ENCODE assay signal across 20 mouse cellular contexts in the genomic region with DNA sequence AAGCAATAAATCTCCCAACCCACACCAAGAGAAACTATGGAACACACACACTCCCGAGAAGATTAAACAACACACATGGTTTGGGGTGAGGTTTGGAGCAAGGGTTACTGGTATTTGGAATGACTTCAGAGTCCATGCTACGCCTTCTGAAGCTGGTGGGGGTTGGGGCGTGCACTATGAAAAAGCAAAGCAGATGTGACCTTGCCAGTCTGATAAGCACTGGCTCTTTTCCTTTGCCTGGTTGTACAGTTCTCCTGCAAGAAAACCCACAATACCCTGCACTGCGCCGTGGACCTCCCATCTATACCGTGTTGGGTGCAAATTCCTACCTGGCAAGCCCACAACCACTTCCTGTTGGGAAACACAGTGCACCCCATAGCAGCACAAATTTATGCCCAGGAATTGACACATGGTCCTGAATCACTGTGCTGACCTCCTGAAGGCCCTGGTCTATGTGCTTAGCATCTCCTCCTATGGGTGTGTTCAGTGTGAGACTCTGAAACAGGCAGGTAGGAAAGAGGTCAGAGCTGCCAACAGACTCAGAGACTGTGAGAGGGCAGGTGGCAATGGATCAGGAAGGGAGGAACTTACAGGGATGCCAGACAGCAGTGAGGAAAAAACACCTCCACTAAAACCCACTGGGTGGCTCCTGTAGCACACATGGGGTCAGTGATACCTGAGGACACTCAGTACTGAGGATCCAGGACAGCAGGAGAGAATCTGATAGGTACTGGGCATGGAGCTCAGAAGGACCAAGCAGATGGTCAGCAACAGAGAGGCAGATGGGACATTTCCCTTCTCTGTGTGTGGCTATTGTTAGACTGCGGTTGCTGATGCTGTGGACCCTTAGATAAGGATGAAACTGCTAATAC. TPM values are rescaled to one million over a fixed set of nuclear protein-coding genes. Genes with fewer than 3 reads are reported as not detected.
DNase-seq lines count a peak whose midpoint lies in the region; ATAC-seq and TF ChIP-seq lines count a peak whose summit lies in the region.
"Had no signal": no experiment of that assay in that cellular context is flagged by ENCODE, and none has a peak within 500 bp of the region (broad histone marks: within the 10 kb centered on the region; RNA-seq: fewer than 3 reads in every experiment).

No protein-coding gene starts in this region.

- TF ChIP-seq CTCF in hindbrain, postnatal 0 days (IDR thresholded peaks at IDR 0.05; ENCODE audit: low read depth) = no peak

- no peak overlapping the region for H3K27ac ChIP-seq in heart, embryonic 15.5 days
- H3K27ac ChIP-seq in liver, embryonic 16.5 days (ENCODE audit: low read length) = no peak overlapping the region
- no peak overlapping the region for H3K27ac ChIP-seq in hindbrain, postnatal 0 days
- H3K27ac ChIP-seq: forebrain, embryonic 15.5 days; limb, embryonic 13.5 days; stomach, embryonic 15.5 days had no signal

- H3K4me1 ChIP-seq in heart, embryonic 15.5 days (replicated peaks) = no peaks in the 10 kb centered on the region
- H3K4me1 ChIP-seq in liver, embryonic 16.5 days (ENCODE audit: control insufficient read depth, low read depth, low read length) = no peaks in the 10 kb centered on the region
- no peaks in the 10 kb centered on the region for H3K4me1 ChIP-seq in hindbrain, postnatal 0 days (ENCODE audit: insufficient read depth, low read length)
- H3K4me1 ChIP-seq: forebrain, embryonic 15.5 days; heart, embryonic 12.5 days; stomach, embryonic 15.5 days had no signal

- no peaks in the 10 kb centered on the region for H3K36me3 ChIP-seq in heart, embryonic 15.5 days
- no peaks in the 10 kb centered on the region for H3K36me3 ChIP-seq in liver, embryonic 16.5 days (ENCODE audit: control insufficient read depth, insufficient read depth)
- H3K36me3 ChIP-seq in hindbrain, postnatal 0 days (ENCODE audit: insufficient read depth, low read length) = no peaks in the 10 kb centered on the region
- H3K36me3 ChIP-seq: forebrain, embryonic 15.5 days; heart, embryonic 12.5 days; limb, embryonic 13.5 days; stomach, embryonic 15.5 days had no signal

- no peak overlapping the region for H3K4me3 ChIP-seq in heart, embryonic 15.5 days
- H3K4me3 ChIP-seq in liver, embryonic 16.5 days (ENCODE audit: low read depth, low read length) = no peak overlapping the region
- no peak overlapping the region for H3K4me3 ChIP-seq in hindbrain, postnatal 0 days (ENCODE audit: low read length)
- H3K4me3 ChIP-seq: forebrain, embryonic 15.5 days; heart, embryonic 12.5 days; limb, embryonic 13.5 days; stomach, embryonic 15.5 days had no signal

- H3K4me2 ChIP-seq in heart, embryonic 15.5 days = no peak overlapping the region
- H3K4me2 ChIP-seq in liver, embryonic 16.5 days (ENCODE audit: low read depth, low read length) = no peak overlapping the region
- H3K4me2 ChIP-seq in hindbrain, postnatal 0 days (ENCODE audit: low read depth, low read length) = no peak overlapping the region
- H3K4me2 ChIP-seq: forebrain, embryonic 15.5 days; heart, embryonic 12.5 days; limb, embryonic 13.5 days; midbrain, embryonic 11.5 days; stomach, embryonic 15.5 days had no signal

- H3K9ac ChIP-seq in heart, embryonic 15.5 days = no peak overlapping the region
- H3K9ac ChIP-seq in liver, embryonic 16.5 days (ENCODE audit: low read depth, low read length) = no peak overlapping the region
- H3K9ac ChIP-seq in hindbrain, postnatal 0 days (replicated peaks; ENCODE audit: low read length) = no peak overlapping the region
- H3K9ac ChIP-seq: forebrain, embryonic 15.5 days; heart, embryonic 12.5 days; limb, embryonic 13.5 days; stomach, embryonic 15.5 days had no signal

- 0 out of 2 replicates have a peak, but pooled peaks have one; percentile 35 for ATAC-seq in heart, embryonic 15.5 days (replicated peaks; ENCODE audit: insufficient number of reproducible peaks, insufficient read depth, low FRiP score, low read depth)
- ATAC-seq in liver, embryonic 16.5 days (ENCODE audit: low read depth) = peak; percentile 39
- ATAC-seq in hindbrain, postnatal 0 days = no peak
- ATAC-seq: forebrain, embryonic 15.5 days; inflammation-experienced regulatory T-cells, adult 6 months had no signal

- no peaks in the 10 kb centered on the region for H3K9me3 ChIP-seq in heart, embryonic 15.5 days (replicated peaks)
- H3K9me3 ChIP-seq in liver, embryonic 16.5 days (replicated peaks; ENCODE audit: control insufficient read depth, low read length) = no peaks in the 10 kb centered on the region
- no peaks in the 10 kb centered on the region for H3K9me3 ChIP-seq in hindbrain, postnatal 0 days (ENCODE audit: low read length)
- H3K9me3 ChIP-seq: forebrain, embryonic 15.5 days; heart, embryonic 12.5 days; limb, embryonic 13.5 days; stomach, embryonic 15.5 days had no signal

- H3K27me3 ChIP-seq in heart, embryonic 15.5 days = no peaks in the 10 kb centered on the region
- no peaks in the 10 kb centered on the region for H3K27me3 ChIP-seq in liver, embryonic 16.5 days (ENCODE audit: control insufficient read depth, insufficient read depth, low read depth, low read length)
- no peaks in the 10 kb centered on the region for H3K27me3 ChIP-seq in hindbrain, postnatal 0 days (ENCODE audit: insufficient read depth, low read length)
- H3K27me3 ChIP-seq: forebrain, embryonic 15.5 days; heart, embryonic 12.5 days; limb, embryonic 13.5 days; stomach, embryonic 15.5 days had no signal

- WGBS in heart, embryonic 15.5 days = 72% methylated on average over 7 of the region's 7 CpGs
- WGBS in liver, embryonic 16.5 days (ENCODE audit: insufficient replicate concordance) = 37% methylated on average over 7 of the region's 7 CpGs
- WGBS in hindbrain, postnatal 0 days = 88% methylated on average over 7 of the region's 7 CpGs

- DNase-seq in heart, adult 9 months (ENCODE audit: low spot score in 2 of 2) = no peak
- DNase-seq in adrenal gland, postnatal 25 days = peak; percentile 26
- DNase-seq in cerebellum, postnatal 10 days = peak; percentile 41 to 44
- DNase-seq in T-cell, adult 2 months (ENCODE audit: low spot score) = no peak
- DNase-seq in hindbrain, postnatal 0 days (ENCODE audit: low spot score) = no peak
- DNase-seq in embryo, embryonic 11 days = no peak
- DNase-seq: B cell, adult 2 months; gastrocnemius, postnatal 10 days; kidney, postnatal 10 days; lung, postnatal 10 days had no signal

RNA-seq across cellular contexts. Expression of a gene that starts 22.6 kb away (rescaled TPM):
- polyA plus RNA-seq in heart, embryonic 15.5 days (2015; fragmentation: Nextera tagmentation; extraction: Ambion mirVana) = 0.06 and 0.11 TPM in 2 replicates
- 0.39 and 0.48 TPM in 2 replicates for total RNA-seq in adrenal gland, postnatal 25 days (2021)
- polyA plus RNA-seq in liver, embryonic 16.5 days (2015; fragmentation: Nextera tagmentation; extraction: Ambion mirVana) = 0.37 and 0.48 TPM in 2 replicates
- total RNA-seq in hindbrain, postnatal 0 days (2014; rRNA removed) = 0.10 TPM in 1 of 2 replicates, not detected in the other
- polyA plus RNA-seq in hindbrain, postnatal 0 days (2015; fragmentation: Nextera tagmentation; extraction: Ambion mirVana) = 0.08 TPM in 2 replicates
- total RNA-seq: hematopoietic stem cell, adult 5-6 weeks; left cerebral cortex, adult 18-20 months had no signal
- polyA plus RNA-seq: heart, embryonic 12.5 days; limb, embryonic 13.5 days had no signal

RNA-seq across cellular contexts. Expression of a gene that starts 38.1 kb away (rescaled TPM):
- not detected in 2 replicates for polyA plus RNA-seq in heart, embryonic 15.5 days (2015; fragmentation: Nextera tagmentation; extraction: Ambion mirVana)
- not detected in 2 replicates for total RNA-seq in adrenal gland, postnatal 25 days (2021)
- 0.16 and 0.37 TPM in 2 replicates for polyA plus RNA-seq in liver, embryonic 16.5 days (2015; fragmentation: Nextera tagmentation; extraction: Ambion mirVana)
- not detected in 2 replicates for total RNA-seq in hindbrain, postnatal 0 days (2014; rRNA removed)
- not detected in 2 replicates for polyA plus RNA-seq in hindbrain, postnatal 0 days (2015; fragmentation: Nextera tagmentation; extraction: Ambion mirVana)
- total RNA-seq: left cerebral cortex, adult 18-20 months had no signal
- polyA plus RNA-seq: forebrain, embryonic 15.5 days; heart, embryonic 12.5 days; limb, embryonic 13.5 days; midbrain, embryonic 11.5 days had no signal

Comparison
In these comparisons a context has a peak if more than half of its experiments do, and no peak if none do; other contexts are left out.
1. DNase-seq: peak in adrenal gland, postnatal 25 days (single experiment) and cerebellum, postnatal 10 days (2 of 2); none in heart, adult 9 months (0 of 2), T-cell, adult 2 months (single experiment), hindbrain, postnatal 0 days (single experiment) and embryo, embryonic 11 days (single experiment).